Mouse (Mus musculus): ENCODE measurements around the gene Mllt10. TPM values are rescaled to one million over a fixed set of nuclear protein-coding genes. Genes with fewer than 3 reads are reported as not detected.
A peak's percentile ranks its signal among the peaks of the same experiment; 100 is the strongest.

The Mllt10 gene
- total RNA-seq, 1 experiment from 2014 or later = 95.8 TPM

DNA sequence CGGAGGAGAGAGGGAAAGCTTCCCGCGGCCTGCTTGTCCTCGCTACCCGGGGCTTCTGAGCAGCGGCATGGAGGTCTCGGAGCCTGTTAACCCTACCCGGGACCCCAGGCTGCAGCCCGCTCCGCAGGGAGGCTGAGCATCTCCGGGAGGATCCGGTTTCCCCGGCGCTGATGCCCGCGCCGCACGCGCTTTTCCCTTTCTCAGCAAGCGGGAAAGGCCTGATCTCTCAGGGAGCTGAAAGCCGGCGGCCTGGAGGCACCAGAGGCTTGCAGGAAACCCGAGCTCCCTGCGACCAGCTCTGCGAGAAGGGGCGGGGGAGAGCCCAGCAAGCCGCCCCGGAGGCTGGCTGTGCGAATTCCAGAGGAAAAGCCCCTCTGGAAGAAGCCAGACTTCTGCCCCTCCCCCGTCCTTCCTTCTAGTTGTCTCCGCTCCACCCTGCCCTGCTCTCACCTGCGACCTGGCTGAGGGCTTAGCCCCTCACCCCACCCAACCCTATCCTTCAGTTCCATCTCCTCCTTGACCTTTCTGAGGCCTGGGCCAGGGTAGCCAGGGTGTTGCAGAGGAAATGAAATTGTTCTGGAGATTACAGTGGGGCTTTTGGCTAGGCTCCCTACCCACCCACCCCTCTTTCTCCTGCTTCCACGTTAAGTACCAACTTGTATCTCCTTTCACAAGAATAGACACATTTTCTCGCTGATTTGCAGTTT is 23.1 kb upstream of the Mllt10 start:
- no peak for ATAC-seq (replicated peaks in 1 of 2; ENCODE audit: insufficient read depth in 1 of 2, low FRiP score in 2 of 2, low TSS enrichment in 1 of 2, low read depth in 1 of 2, poor library complexity in 2 of 2, severe bottlenecking in 2 of 2)

DNA sequence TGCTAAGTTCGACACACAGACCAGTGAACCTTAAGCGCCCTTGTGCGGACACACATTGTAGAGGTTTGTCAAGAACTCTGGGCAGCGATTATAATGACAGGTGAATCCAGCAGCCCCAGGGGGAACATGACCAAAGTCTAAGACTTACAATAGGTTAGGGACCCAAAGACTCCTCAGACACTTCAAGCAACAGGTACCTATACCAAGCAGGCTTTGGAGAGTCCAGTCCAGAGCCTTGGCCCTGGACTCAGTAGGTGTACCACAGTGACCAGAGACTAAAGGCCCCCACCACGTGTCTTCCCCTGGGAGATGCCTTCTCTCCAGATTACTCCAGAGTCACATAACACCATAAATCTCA is 22.5 kb upstream of the Mllt10 start:
- no peak for ATAC-seq (replicated peaks in 1 of 2; ENCODE audit: insufficient read depth in 1 of 2, low FRiP score in 2 of 2, low TSS enrichment in 1 of 2, low read depth in 1 of 2, poor library complexity in 2 of 2, severe bottlenecking in 2 of 2)

DNA sequence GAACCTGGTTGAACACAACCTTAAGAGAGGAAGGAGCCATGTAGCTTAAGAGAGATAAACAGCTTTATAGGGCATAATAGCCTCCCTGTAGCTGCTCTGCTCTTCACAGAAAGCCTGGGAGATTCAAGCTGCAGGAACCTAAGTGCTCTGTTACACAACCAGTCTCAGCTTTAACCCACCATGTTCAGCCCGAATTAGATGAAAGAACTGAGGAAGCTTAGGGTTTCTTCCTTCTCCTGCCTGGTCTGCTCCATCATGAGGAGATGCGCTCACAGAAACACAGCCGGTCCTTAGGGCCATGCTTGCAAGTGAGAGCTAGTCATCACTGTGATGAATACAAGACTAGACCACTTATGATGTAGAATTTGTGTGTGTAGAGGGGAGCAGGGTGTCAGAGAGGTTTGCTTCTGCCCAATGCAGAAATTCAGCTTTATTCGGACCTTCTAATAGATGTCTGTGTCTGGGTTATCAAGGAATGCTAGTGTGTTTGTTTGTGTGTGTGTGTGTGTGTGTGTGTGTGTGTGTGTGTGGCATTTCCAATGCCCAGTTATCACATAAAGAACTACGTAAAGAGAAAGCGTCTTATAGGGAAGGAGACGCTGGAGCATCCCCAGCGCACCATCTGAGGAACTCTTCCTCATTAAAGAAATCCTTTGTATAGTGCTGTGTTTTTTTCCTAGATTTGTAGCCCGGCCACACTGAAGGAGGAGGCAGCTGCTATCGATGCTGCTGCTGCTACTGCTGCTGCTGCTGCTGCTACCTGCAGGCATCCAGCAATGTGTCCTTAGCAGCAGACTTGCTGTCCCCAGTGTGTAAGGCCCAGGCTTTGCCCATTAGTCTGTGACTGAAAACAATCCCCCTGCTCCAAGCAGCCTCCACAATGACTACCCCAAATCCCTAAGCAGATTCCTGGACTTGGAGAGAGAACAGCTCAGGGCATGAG is 21.6 kb upstream of the Mllt10 start:
- ATAC-seq (replicated peaks in 1 of 2; ENCODE audit: insufficient read depth in 1 of 2, low FRiP score in 2 of 2, low TSS enrichment in 1 of 2, low read depth in 1 of 2, poor library complexity in 2 of 2, severe bottlenecking in 2 of 2) = no peak

DNA sequence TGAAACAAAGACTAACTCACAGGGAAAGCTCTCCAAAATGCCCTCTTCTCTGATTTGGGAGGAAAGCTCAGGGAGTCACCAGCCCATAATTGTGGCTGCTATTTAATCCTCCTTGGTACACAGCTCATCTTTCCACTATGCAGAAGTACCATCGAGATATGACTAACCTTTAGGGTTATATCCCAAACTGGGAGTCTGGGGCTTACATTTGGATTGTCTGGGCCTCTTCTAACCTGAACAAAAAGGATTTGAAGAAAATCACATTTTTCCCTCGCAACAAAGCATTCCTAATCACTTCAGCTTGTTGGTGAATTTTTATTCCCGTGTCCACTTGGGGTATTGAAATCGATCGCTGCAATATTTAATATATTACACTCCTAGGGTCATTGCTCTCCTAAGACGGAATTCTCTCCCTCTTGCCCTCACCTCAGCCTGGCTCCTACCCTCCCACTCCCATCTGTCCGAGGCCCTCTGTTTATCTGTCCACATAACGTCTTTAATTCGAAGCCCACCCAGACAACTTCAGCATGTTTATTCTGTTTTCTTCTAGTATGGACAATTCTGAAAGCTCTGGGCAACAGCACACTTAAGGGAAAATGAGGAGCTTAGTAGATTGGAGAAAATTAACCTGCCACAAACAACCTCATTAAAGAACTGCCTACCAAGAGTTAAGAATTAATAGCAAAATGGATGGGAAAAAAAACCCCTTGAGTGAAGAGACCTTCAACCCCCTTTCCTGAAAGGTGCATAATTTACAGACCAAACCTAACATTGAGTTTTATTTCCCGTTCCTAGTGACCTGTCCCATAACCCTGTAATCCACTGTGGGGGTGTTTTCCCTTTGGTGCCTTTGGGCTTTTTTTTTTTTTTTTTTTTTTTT is 20.4 kb upstream of the Mllt10 start:
- ATAC-seq (replicated peaks in 1 of 2; ENCODE audit: insufficient read depth in 1 of 2, low FRiP score in 2 of 2, low TSS enrichment in 1 of 2, low read depth in 1 of 2, poor library complexity in 2 of 2, severe bottlenecking in 2 of 2) = no peak

DNA sequence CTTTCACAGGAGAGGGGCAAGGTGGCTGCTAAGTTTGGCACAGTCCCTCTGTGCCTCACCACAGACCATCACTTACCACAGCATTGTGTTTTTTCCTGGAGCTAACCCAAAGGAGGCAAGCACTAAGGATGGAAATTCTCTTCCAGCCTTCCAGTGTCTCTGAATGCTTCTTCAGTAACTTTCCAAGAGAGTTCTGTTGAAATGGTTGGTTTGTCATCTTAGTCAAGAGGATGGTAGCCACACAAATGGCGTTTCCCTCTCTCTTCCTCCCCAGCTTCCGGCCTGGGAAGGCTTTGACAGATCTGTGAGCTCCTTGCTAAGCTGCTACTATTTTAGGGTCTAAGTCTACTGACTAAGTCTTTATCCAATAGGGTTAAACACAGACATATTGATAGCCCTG is 17.5 kb upstream of the Mllt10 start, which contains the start of gene A930004D18Rik:
Gene A930004D18Rik (minus strand): TSS at position 247 of the 400 bp plus-strand sequence.
- no peak for ATAC-seq (replicated peaks in 1 of 2; ENCODE audit: insufficient read depth in 1 of 2, low FRiP score in 2 of 2, low TSS enrichment in 1 of 2, low read depth in 1 of 2, poor library complexity in 2 of 2, severe bottlenecking in 2 of 2)

DNA sequence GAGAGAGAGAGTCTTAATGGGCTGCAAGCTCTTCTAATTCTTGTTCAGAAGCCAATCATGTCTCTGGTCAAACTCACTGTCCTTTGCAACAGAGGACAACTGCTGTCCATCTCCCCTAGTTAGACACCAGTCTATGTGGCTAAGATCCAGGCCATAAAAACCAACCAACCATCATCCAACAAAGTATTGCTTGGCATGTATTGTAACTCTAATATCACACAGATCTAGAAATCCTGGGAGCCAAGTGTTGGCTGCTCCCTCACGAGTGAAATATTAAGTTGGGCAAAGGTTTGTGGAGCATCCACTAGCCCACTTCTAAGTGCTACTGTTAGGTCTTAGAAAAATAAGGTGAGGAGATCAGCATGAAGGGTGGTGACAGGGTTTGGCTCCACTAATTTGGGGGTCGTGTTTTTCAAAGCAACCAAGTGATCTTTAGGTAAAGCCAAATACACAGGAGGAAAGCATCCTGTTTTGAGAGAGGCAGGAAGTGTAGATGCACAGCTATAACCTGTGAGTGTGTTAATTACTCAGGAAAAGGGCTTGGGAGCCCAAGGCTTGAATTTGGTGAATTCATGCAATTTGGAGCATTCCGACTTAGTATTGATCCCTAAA is 16.8 kb upstream of the Mllt10 start:
- no peak for ATAC-seq (replicated peaks in 1 of 2; ENCODE audit: insufficient read depth in 1 of 2, low FRiP score in 2 of 2, low TSS enrichment in 1 of 2, low read depth in 1 of 2, poor library complexity in 2 of 2, severe bottlenecking in 2 of 2)

DNA sequence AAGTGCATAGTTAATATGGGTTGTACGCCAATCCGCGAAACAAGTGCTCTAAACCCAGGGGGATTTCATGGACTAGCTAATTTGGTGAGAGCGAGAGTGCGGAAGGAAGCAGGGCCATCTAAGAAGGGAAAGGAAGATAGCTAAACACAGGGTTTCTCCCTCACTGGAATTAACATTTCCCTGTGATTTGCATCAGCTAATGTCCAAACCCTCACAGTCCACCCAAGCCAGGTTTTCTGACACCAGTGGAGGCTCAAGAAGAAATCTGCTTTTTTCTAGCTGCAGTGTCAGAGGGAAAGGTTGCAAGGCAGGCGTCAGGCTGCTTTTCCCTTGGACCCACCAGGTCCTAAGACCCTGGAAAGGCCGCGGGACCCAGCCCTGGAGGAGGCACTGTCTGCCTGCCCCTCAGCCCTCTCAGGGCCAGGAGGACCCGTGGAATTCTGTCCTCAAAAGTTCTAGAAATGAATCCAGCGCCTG is 16.1 kb upstream of the Mllt10 start:
- ATAC-seq (replicated peaks in 1 of 2; ENCODE audit: insufficient read depth in 1 of 2, low FRiP score in 2 of 2, low TSS enrichment in 1 of 2, low read depth in 1 of 2, poor library complexity in 2 of 2, severe bottlenecking in 2 of 2) = no peak

DNA sequence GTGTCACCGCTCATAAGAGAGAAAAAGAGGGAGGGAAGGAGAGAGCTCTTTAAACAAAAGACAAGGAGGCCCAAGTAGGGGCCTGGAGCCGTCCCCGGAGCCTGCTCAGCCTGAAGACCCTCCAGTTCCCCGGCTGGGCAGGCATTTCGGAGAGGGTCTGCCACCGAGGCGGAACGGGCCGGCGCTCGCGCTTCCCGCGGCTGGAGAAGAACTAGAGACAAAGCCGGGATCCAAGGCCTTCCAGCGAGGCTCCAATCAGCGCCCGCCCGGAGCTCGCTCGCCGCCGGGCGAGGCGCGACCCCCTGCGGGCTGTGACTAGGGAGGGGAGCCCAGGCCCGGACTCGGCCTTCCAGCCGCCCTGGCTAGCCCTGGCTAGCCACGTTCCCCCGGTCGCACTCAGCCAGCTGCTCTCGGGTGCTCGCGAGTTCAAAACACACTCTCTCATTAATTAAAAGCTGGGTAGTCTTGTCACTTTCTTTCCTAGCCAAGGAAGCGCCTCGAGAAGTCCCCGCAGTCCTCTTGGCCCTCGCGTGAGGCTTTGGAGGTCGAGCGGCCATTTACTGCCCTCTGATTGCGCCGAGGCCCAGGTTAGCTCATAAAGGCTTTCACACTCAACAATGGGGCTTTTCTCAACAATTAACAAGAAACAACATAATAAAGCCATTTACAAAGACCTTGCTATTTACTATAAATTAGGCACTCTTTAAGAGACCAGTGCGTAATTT is 15.3 kb upstream of the Mllt10 start:
- ATAC-seq (replicated peaks in 1 of 2; ENCODE audit: insufficient read depth in 1 of 2, low FRiP score in 2 of 2, low TSS enrichment in 1 of 2, low read depth in 1 of 2, poor library complexity in 2 of 2, severe bottlenecking in 2 of 2) = no peak

DNA sequence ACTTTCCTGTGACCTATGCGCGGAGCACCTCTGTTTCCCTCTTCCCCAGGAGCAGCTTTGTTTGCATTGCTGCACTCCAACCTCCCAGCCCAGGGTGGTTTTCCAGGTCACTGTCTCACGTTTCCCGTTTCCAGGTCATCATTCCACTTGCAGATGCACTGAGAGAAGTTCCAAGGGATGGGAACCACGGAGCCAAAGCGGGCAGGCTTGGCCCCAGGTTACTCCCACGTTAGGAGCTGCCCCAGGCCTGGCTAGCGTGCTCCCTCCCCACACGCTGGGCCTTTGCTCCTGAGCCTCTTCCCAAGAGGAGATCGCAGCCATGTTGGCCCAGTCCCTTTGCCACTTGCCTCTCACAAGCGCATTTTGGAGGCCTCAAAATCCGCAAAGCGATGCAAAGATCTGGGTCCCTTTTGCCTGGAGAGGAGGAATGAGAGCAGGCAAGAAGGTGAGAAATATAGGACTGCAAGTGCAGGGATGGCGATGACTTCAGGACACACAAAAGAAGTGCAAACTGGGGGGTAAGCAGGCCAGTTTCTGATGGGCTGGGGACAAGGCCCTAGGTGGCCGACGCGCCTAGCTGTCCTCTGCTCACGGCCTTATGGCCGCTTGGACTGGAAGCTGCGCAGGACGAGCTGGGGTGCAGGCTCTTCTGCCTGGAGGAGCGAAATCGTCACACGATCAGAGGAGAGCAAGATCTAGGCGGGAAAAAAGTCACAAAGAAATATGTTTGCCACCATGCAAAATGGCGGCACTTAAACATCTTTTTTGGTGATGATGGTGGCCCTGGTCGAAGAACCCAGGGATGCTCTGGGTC is 14.5 kb upstream of the Mllt10 start:
- ATAC-seq (replicated peaks in 1 of 2; ENCODE audit: insufficient read depth in 1 of 2, low FRiP score in 2 of 2, low TSS enrichment in 1 of 2, low read depth in 1 of 2, poor library complexity in 2 of 2, severe bottlenecking in 2 of 2) = no peak

DNA sequence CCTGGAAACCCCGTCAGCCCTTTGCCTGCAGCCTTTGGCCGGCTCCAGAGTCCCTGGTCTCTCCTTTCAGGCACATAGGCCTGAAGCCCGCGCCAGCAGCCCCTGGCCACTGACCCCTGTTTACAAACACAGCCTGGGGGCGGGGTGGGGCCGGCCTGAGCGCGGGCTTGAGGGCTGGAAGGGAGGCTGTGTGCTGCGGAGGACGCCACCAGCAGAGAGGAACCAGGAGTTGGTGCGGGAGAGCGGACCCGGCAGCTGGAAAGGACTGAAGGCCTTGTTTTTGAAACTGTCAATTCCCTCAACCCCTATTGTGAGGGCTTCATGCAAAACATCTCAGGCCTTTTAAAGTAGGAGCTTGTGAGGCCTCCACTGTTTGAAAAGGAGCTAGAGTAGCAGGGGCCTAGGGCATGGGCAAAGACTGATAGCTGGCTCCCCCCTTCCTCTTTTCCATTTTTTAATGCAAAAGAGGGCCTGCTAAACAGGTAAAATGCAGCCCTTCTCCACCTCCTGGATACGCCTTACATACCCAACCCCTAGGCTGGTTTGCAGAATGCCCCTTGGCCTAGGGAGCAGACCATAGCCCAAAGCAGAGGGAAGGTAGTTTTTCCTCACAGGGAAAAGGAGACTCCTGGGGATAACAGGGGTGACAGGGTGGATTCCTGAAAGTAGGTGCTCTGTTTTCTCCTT is 13.7 kb upstream of the Mllt10 start:
- no peak for ATAC-seq (replicated peaks in 1 of 2; ENCODE audit: insufficient read depth in 1 of 2, low FRiP score in 2 of 2, low TSS enrichment in 1 of 2, low read depth in 1 of 2, poor library complexity in 2 of 2, severe bottlenecking in 2 of 2)

DNA sequence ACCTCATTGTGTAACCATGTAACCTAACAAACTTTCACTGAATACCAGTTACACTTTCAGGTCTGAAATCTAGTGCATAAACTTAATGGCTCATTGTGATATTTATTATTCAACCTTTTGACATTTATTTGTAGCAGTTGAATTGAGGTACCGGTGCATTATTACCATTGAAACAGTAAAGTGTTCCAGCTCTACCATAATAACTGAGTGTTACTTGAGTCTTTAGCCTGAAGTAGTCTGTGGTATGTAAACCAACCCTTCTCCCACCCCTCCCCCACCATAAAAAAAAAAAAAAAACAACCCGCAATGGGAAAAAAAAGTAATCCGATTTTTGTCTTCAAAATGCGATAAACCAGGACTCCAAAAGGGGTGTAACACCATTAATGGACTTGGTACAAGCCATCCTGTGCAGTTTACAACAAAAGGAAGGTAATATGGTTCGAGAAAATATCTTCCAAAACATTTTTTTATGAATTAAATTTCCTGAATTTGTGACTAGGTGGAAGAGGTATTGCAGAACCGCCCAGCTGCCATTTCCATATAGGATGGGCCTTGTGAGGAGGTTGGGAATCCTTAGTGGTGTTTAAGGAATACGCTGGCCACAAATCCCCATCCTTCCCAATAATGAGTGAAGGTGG is 9.8 kb upstream of the Mllt10 start:
- ATAC-seq (replicated peaks in 1 of 2; ENCODE audit: insufficient read depth in 1 of 2, low FRiP score in 2 of 2, low TSS enrichment in 1 of 2, low read depth in 1 of 2, poor library complexity in 2 of 2, severe bottlenecking in 2 of 2) = no peak

DNA sequence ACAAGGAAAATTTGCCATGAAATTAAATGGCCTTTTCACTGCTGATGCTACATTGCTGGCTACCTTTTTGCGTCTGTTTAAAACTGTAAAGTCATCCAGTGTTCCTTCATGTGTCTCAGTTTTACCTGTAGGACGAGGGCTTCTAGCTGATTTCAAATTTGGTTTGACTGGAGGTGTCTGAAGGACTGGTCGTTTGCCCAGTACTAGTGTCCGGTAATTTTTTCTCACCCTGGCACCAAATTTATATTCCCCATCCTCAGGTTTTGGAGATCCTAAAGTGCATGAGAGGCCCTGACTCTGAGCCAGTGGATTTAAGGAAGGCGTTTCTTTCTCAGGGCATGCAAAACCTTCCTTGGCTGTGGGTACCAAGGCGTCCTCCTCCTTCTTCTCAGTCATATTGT is 9.3 kb upstream of the Mllt10 start:
- ATAC-seq (replicated peaks in 1 of 2; ENCODE audit: insufficient read depth in 1 of 2, low FRiP score in 2 of 2, low TSS enrichment in 1 of 2, low read depth in 1 of 2, poor library complexity in 2 of 2, severe bottlenecking in 2 of 2) = no peak

DNA sequence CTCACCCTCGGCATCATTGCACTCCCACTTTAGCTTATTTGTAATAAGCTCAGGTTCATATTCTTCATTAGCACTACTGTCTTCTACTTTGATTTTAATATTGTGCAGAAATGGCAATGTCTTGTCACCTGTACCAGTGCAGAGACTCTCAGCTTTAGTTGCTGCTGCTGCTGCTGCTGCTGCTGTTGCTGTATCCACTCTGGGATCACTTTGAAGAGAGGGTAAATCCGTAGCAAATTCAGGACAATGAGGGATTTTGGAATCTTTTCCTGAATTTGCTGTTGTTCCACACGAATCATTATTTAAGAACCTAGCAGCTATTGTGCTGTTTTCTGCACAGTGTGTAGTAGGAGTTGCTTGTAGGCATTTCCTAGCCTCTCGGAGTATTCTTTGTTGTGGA is 8.9 kb upstream of the Mllt10 start:
- ATAC-seq (replicated peaks in 1 of 2; ENCODE audit: insufficient read depth in 1 of 2, low FRiP score in 2 of 2, low TSS enrichment in 1 of 2, low read depth in 1 of 2, poor library complexity in 2 of 2, severe bottlenecking in 2 of 2) = no peak

DNA sequence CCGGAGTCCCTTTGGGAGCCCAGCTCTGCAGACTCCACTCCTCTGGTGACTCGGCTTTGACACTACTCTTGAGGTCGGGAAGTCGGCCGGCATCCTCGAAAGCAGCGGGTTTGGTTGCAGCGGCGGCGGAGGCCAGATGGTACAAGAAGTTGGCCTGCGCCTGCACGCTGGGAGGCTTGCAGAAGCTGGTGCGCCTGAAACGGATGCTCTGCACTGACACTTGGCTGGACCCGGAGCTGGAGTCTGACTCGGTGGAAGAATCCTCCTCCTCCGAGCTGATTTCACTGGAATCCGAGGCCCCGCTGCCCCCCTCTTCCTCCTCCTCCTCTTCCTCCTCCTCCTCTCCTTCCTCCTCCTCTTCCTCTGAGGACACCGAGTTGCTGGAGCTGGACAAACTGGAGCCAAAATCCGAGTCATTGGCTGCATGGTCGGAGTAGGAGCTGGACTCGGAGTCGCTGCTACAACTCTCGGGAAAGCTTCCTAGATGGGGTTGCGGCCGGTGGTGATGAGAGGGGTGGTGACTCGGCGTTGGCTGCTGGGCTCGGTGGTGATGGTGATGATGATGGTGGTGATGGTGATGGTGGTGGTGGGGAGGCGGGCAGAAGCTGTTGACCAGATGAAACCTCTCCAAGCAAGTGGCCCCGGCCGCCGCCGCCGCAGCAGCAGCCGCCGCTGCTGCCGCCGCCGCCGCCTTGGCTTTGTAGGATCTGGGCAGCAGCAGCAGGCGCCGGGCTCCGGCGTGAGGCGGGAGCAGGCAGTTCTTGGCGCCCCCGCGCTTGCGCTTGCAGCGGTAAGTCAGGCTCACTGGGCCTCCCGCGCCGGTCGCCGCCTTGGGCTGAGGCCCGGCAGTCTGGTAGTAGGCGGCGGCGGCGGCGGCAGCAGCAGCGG is 8.0 kb upstream of the Mllt10 start:
- peak; percentile 34 to 59; a peak in 3 of 4 replicates for ATAC-seq (replicated peaks in 1 of 2; ENCODE audit: insufficient read depth in 1 of 2, low FRiP score in 2 of 2, low TSS enrichment in 1 of 2, low read depth in 1 of 2, poor library complexity in 2 of 2, severe bottlenecking in 2 of 2)
